13 mouse cellular contexts compared by ENCODE assay signal in the genomic region with DNA sequence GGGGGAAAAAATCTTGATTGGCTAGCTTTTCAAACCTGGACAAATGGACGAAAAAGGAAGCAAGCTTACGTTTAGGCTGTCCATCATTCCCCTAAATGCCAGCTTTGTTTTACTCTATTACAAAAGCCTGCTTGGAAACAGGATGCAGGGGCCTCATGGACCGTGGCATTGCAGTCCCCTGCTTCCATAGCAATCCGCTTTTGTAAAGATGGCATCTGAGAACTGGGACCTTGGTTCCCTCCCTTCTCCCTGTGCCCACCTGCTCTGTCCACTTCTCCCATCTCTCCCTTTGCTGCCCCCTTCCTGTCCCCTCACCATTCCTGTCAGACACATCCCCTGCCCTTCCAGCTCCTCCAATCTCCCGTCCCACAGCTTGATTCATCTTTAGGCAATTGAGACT.
"Had no signal": no experiment of that assay in that cellular context is flagged by ENCODE, and none has a peak within 500 bp of the region (broad histone marks: within the 10 kb centered on the region; RNA-seq: fewer than 3 reads in every experiment).

No protein-coding gene starts in this region.

- H3K27me3 ChIP-seq: midbrain, embryonic 12.5 days; neural tube, embryonic 12.5 days; stomach, embryonic 15.5 days had no signal

- H3K4me2 ChIP-seq: lung, embryonic 14.5 days; midbrain, embryonic 12.5 days; neural tube, embryonic 12.5 days; stomach, embryonic 15.5 days had no signal

- H3K4me1 ChIP-seq: stomach, embryonic 15.5 days had no signal

- H3K9ac ChIP-seq: liver, embryonic 14.5 days; lung, embryonic 14.5 days; midbrain, embryonic 12.5 days; neural tube, embryonic 12.5 days; stomach, embryonic 15.5 days had no signal

- H3K4me3 ChIP-seq: midbrain, embryonic 12.5 days; neural tube, embryonic 12.5 days; stomach, embryonic 15.5 days had no signal

- H3K27ac ChIP-seq: liver, embryonic 14.5 days; midbrain, embryonic 12.5 days; neural tube, embryonic 12.5 days; stomach, embryonic 15.5 days; stomach, postnatal 0 days had no signal

- DNase-seq: lung, adult 18-20 months; lung, embryonic 14.5 days; lung, postnatal 10 days; lung, postnatal 4 days; right cerebral cortex, postnatal 14 days; thymus, adult 2 months; thymus, postnatal 25 days; thymus, postnatal 4 days had no signal

- H3K9me3 ChIP-seq: midbrain, embryonic 12.5 days; neural tube, embryonic 12.5 days; stomach, embryonic 15.5 days had no signal

- H3K36me3 ChIP-seq: midbrain, embryonic 12.5 days; neural tube, embryonic 12.5 days; stomach, embryonic 15.5 days had no signal
